Mouse (Mus musculus): ENCODE measurements at regions not wholly inside any gene's neighbourhood (a gene's known extent, or its start where the extent isn't known, plus 50 kb on each side); places are given as distances from the start of the nearest gene placed in this dataset.

GRCm38 (mm10) chr9:26604552-26604951, 129.0 kb upstream of the B3gat1 start:
- Histone ChIP-seq H3K27ac (no peak overlapping the region), H3K36me3 (no peaks in the 10 kb centered on the region), H3K4me2 (replicated peaks) (no peak overlapping the region), H3K9ac (no peak overlapping the region), H3K4me1 (no peaks in the 10 kb centered on the region), H3K27me3 (no peaks in the 10 kb centered on the region), H3K4me3 (no peak overlapping the region), H3K9me3 (no peaks in the 10 kb centered on the region)
- 80% methylated on average over 3 of the region's 3 CpGs for WGBS
- ATAC-seq (ENCODE audit: insufficient number of reproducible peaks, insufficient read depth, low FRiP score, low TSS enrichment) = no peak

GRCm38 (mm10) chr9:26611711-26612437, 121.7 kb upstream of the B3gat1 start:
- Histone ChIP-seq H3K9ac (no peak overlapping the region), H3K27me3 (no peaks in the 10 kb centered on the region), H3K36me3 (no peaks in the 10 kb centered on the region), H3K27ac (no peak overlapping the region), H3K4me3 (no peak overlapping the region), H3K4me2 (replicated peaks) (no peak overlapping the region), H3K4me1 (no peaks in the 10 kb centered on the region), H3K9me3 (no peaks in the 10 kb centered on the region)
- 57% methylated on average over 6 of the region's 6 CpGs for WGBS
- no peak for ATAC-seq (ENCODE audit: insufficient number of reproducible peaks, insufficient read depth, low FRiP score, low TSS enrichment)

GRCm38 (mm10) chr9:26622840-26623448, 110.6 kb upstream of the B3gat1 start:
- Histone ChIP-seq H3K9me3 (no peaks in the 10 kb centered on the region), H3K4me2 (replicated peaks) (no peak overlapping the region), H3K4me1 (no peaks in the 10 kb centered on the region), H3K36me3 (no peaks in the 10 kb centered on the region), H3K27me3 (no peaks in the 10 kb centered on the region), H3K4me3 (no peak overlapping the region), H3K27ac (no peak overlapping the region), H3K9ac (no peak overlapping the region)
- WGBS = 93% methylated on average over 1 of the region's 1 CpGs
- ATAC-seq (ENCODE audit: insufficient number of reproducible peaks, insufficient read depth, low FRiP score, low TSS enrichment) = no peak

- Histone ChIP-seq H3K4me2 (replicated peaks) (no peak overlapping the region), H3K4me3 (no peak overlapping the region), H3K27ac (no peak overlapping the region), H3K9me3 (no peaks in the 10 kb centered on the region), H3K4me1 (no peaks in the 10 kb centered on the region), H3K9ac (no peak overlapping the region), H3K27me3 (no peaks in the 10 kb centered on the region), H3K36me3 (no peaks in the 10 kb centered on the region)
- no peak for ATAC-seq (ENCODE audit: insufficient number of reproducible peaks, insufficient read depth, low FRiP score, low TSS enrichment)
- 82% methylated on average over 2 of the region's 2 CpGs for WGBS
Measured at GRCm38 (mm10) chr9:26625171-26625937, 108.2 kb upstream of the B3gat1 start.

DNA sequence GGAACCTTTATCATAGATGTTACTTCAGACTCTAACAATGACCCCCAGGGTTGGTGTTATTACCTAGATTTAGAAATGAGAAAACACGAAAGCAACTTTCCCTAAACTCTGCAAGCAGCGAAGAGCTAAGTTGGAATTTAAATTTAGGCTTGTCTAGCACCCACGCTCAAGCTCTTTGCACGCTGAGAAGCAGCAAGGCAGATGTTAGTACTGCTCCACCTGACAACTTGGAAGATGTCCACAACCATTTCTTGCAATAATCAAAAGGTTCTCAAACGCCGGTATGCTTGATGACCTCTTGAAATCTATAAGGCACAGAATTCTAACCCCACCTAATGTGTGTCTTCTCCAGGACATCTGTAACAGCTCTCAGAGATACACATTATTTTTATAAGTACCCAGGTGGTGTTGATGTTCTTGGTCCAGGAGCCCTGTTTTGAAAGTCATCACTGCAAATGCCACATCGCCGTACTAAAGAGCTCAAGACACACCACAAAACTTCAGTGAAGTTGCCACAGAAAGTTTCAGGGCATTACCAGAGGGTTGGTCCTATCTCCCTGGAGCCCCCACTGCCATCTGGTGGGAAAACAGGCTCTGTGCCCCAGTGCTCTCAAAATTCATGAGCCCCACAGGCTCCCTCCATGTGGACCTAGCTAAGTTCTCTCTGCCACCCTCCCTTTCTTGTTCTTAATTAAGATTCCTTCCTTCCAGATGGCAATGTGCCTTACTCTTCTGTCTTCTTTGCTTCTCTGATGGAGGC, 100.5 kb upstream of the B3gat1 start:
- Histone ChIP-seq H3K36me3 (no peaks in the 10 kb centered on the region), H3K4me2 (replicated peaks) (no peak overlapping the region), H3K9me3 (no peaks in the 10 kb centered on the region), H3K27me3 (no peaks in the 10 kb centered on the region), H3K4me1 (no peaks in the 10 kb centered on the region), H3K27ac (no peak overlapping the region), H3K9ac (no peak overlapping the region), H3K4me3 (no peak overlapping the region)
- ATAC-seq (ENCODE audit: insufficient number of reproducible peaks, insufficient read depth, low FRiP score, low TSS enrichment) = no peak
- WGBS = 90% methylated on average over 8 of the region's 8 CpGs

DNA sequence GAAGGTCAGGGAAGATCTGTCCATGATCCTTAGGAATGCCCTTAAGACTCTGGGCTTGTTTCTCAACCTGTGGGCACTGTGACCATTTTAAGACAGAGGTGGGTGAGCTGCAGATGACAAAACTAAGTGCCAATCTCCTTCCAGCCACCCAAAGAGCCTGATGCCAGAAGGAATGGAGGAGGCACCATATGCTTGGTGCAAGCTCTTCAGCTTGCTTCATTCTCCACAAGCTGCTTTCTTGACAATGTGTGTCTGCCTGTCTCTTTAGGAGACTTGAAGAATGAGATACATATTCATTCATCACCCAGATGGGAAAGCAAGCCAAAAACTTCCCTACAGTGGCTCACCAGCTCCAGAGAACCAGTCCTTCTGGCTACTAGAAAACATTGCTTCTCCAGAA, 98.3 kb upstream of the B3gat1 start:
- Histone ChIP-seq H3K4me1 (no peaks in the 10 kb centered on the region), H3K36me3 (no peaks in the 10 kb centered on the region), H3K4me2 (replicated peaks) (no peak overlapping the region), H3K27ac (no peak overlapping the region), H3K9ac (no peak overlapping the region), H3K4me3 (no peak overlapping the region), H3K9me3 (no peaks in the 10 kb centered on the region), H3K27me3 (no peaks in the 10 kb centered on the region)
- no peak for ATAC-seq (ENCODE audit: insufficient number of reproducible peaks, insufficient read depth, low FRiP score, low TSS enrichment)

DNA sequence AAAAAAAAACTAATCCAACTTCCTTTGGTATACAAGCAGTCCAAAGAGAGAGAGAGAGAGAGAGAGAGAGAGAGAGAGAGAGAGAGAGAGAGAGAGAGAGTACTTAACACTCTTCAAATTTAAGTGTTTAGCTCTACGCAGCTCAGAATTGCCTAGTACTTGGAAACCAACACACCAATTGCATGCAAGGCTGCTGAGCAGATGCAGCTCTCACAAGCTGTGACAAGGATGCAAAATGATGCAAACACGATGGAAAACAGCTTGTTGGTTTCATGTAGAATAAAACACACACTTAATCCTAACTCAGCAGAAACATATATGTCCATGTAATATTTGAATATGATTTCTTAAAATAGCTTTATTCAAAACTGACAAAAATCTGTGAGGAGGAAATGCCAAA, 94.9 kb upstream of the B3gat1 start:
- Histone ChIP-seq H3K27ac (no peak overlapping the region), H3K4me2 (replicated peaks) (no peak overlapping the region), H3K36me3 (no peaks in the 10 kb centered on the region), H3K9me3 (no peaks in the 10 kb centered on the region), H3K4me3 (no peak overlapping the region), H3K4me1 (no peaks in the 10 kb centered on the region), H3K9ac (no peak overlapping the region), H3K27me3 (no peaks in the 10 kb centered on the region)
- ATAC-seq (ENCODE audit: insufficient number of reproducible peaks, insufficient read depth, low FRiP score, low TSS enrichment) = no peak
- WGBS = 89% methylated on average over 2 of the region's 2 CpGs

GRCm38 (mm10) chr9:26642302-26642701, 91.2 kb upstream of the B3gat1 start:
- no peak overlapping the region for H3K4me3 ChIP-seq
- ATAC-seq (ENCODE audit: insufficient number of reproducible peaks, insufficient read depth, low FRiP score, low TSS enrichment) = no peak
- H3K4me2 ChIP-seq (replicated peaks) = no peak overlapping the region
- 79% methylated on average over 2 of the region's 2 CpGs for WGBS
- H3K27me3 ChIP-seq = no peaks in the 10 kb centered on the region
- H3K9ac ChIP-seq = no peak overlapping the region
- no peaks in the 10 kb centered on the region for H3K36me3 ChIP-seq
- no peak overlapping the region for H3K27ac ChIP-seq
- H3K4me1 ChIP-seq = no peaks in the 10 kb centered on the region
- H3K9me3 ChIP-seq = no peaks in the 10 kb centered on the region

DNA sequence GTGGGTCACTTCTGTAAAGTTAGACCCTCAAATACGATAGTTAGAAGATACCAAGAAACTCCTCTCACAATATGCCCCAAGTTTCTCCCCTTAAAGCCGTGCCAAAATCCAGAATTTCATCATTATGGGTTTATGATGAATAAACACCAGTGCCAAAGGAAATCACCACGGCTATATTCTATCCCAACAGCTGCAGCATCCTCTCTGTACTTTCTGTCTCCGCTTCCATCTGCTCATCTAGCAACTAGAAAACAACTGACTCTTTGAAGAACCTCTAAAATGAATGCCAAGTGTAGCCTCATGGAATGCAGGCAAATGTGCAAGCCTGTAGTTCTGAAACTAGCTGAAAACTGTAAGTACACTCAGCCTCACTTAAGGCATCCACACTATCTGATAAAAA, 90.7 kb upstream of the B3gat1 start:
- no peak overlapping the region for H3K4me3 ChIP-seq
- H3K4me1 ChIP-seq = no peaks in the 10 kb centered on the region
- 80% methylated on average over 4 of the region's 4 CpGs for WGBS
- H3K36me3 ChIP-seq = no peaks in the 10 kb centered on the region
- no peak overlapping the region for H3K9ac ChIP-seq
- H3K4me2 ChIP-seq (replicated peaks) = no peak overlapping the region
- no peak overlapping the region for H3K27ac ChIP-seq
- H3K27me3 ChIP-seq = no peaks in the 10 kb centered on the region
- no peaks in the 10 kb centered on the region for H3K9me3 ChIP-seq
- no peak for ATAC-seq (ENCODE audit: insufficient number of reproducible peaks, insufficient read depth, low FRiP score, low TSS enrichment)

- WGBS = 75% methylated on average over 7 of the region's 7 CpGs
- no peak for ATAC-seq (ENCODE audit: insufficient number of reproducible peaks, insufficient read depth, low FRiP score, low TSS enrichment)
- Histone ChIP-seq H3K27ac (no peak overlapping the region), H3K9ac (no peak overlapping the region), H3K9me3 (no peaks in the 10 kb centered on the region), H3K4me2 (replicated peaks) (no peak overlapping the region), H3K27me3 (no peaks in the 10 kb centered on the region), H3K36me3 (no peaks in the 10 kb centered on the region), H3K4me3 (no peak overlapping the region), H3K4me1 (no peaks in the 10 kb centered on the region)
Measured at GRCm38 (mm10) chr9:26649506-26649905, 84.0 kb upstream of the B3gat1 start.

DNA sequence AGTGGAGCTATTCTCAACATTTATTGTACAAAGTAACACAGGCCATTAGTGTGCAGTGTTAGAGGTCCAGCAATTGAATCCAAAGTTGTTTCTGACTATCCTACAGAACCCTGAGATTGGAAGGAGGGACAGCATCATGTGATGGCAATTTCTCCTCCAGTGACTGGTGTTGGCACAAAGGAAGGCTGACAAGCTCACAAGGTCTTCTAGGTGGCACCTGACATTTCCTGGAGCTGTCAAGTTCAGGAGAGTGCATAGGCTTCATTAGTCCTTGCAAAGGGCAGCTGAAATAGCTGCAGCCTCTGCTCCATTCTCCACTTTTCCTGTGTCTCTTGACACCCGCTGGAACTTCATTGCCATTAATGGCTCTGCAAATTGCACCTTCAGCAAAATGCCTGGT, 80.6 kb upstream of the B3gat1 start:
- no peaks in the 10 kb centered on the region for H3K36me3 ChIP-seq
- H3K27ac ChIP-seq = no peak overlapping the region
- WGBS = 78% methylated on average over 1 of the region's 1 CpGs
- no peaks in the 10 kb centered on the region for H3K9me3 ChIP-seq
- ATAC-seq (ENCODE audit: insufficient number of reproducible peaks, insufficient read depth, low FRiP score, low TSS enrichment) = no peak
- no peak overlapping the region for H3K9ac ChIP-seq
- no peaks in the 10 kb centered on the region for H3K27me3 ChIP-seq
- H3K4me2 ChIP-seq (replicated peaks) = no peak overlapping the region
- no peak overlapping the region for H3K4me3 ChIP-seq
- no peaks in the 10 kb centered on the region for H3K4me1 ChIP-seq

Data from embryonic facial prominence, embryonic 12.5 days (tissue).